Mouse (Mus musculus): Measurements from ENCODE around the gene Smim15. TPM values are rescaled to one million over a fixed set of nuclear protein-coding genes. Genes with fewer than 3 reads are reported as not detected.

The Smim15 gene
- polyA plus RNA-seq, 1 experiment: 33.5 TPM

DNA sequence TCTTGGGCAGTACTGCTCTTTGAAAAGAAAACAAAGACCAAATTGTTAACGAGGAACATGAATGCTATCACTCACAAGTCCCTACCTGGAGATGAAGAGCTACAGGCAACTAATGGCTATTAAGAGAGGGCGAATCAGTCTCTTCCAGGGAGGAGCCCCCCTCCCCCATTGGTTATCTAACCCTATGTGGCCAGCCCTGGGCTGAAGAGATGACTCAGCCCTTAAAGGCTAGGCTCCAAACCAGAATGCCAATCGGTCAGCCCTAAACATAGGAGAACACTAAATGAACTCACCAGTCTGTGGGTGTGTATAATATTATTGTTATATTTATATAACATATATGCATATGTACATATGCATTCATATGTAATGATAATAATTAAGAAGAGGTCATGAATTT is 18.4 kb upstream of the Smim15 start:
- Histone ChIP-seq H3K4me3 (replicated peaks; ENCODE audit: control insufficient read depth, low read depth, low read length) (no peak overlapping the region), H3K4me1 (ENCODE audit: control insufficient read depth, insufficient read depth, low read length) (no peaks in the 10 kb centered on the region), H3K27ac (ENCODE audit: control insufficient read depth, insufficient read depth, low read depth, low read length, poor library complexity) (no peak overlapping the region)
- 74% methylated on average over 3 of the region's 3 CpGs for WGBS
- TF ChIP-seq POLR2A (IDR thresholded peaks at IDR 0.05; ENCODE audit: borderline replicate concordance, control insufficient read depth, low read depth, low read length) (no peak), CTCF (IDR thresholded peaks at IDR 0.05; ENCODE audit: control insufficient read depth, insufficient read depth, low read length) (no peak)

- no peaks in the 10 kb centered on the region for H3K4me1 ChIP-seq (ENCODE audit: control insufficient read depth, insufficient read depth, low read length)
- no peak overlapping the region for H3K27ac ChIP-seq (ENCODE audit: control insufficient read depth, insufficient read depth, low read depth, low read length, poor library complexity)
- no peak overlapping the region for H3K4me3 ChIP-seq (replicated peaks; ENCODE audit: control insufficient read depth, low read depth, low read length)
- WGBS: 65% methylated on average over 4 of the region's 4 CpGs
- no peak for TF ChIP-seq POLR2A (IDR thresholded peaks at IDR 0.05; ENCODE audit: borderline replicate concordance, control insufficient read depth, low read depth, low read length)
- TF ChIP-seq CTCF (IDR thresholded peaks at IDR 0.05; ENCODE audit: control insufficient read depth, insufficient read depth, low read length): no peak
Observed at GRCm38 (mm10) chr13:108032789-108033188, 11.5 kb upstream of the Smim15 start.

DNA sequence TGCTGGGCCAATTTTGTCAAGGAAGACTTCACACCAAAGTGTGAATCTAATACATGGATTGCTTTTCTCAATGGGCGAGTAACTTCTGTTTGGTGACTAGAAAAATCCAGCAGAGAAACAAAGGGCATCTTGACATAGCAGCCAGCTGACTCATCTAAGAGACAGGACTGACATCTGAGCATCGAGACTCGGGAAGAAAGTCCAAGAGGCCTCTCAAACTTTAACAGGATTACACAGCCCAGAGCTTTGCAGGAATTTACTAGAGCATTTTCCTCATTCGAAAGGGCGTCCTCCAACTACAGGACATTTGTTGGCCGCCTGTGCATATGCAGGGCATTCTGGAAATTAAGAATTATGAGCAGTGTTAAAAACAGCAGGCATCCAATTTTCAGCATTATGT is 4.9 kb upstream of the Smim15 start:
- Histone ChIP-seq H3K4me1 (ENCODE audit: control insufficient read depth, insufficient read depth, low read length) (no peaks in the 10 kb centered on the region), H3K4me3 (replicated peaks; ENCODE audit: control insufficient read depth, low read depth, low read length) (no peak overlapping the region), H3K27ac (ENCODE audit: control insufficient read depth, insufficient read depth, low read depth, low read length, poor library complexity) (no peak overlapping the region)
- no peak for TF ChIP-seq CTCF (IDR thresholded peaks at IDR 0.05; ENCODE audit: control insufficient read depth, insufficient read depth, low read length)
- TF ChIP-seq POLR2A (IDR thresholded peaks at IDR 0.05; ENCODE audit: borderline replicate concordance, control insufficient read depth, low read depth, low read length): no peak
- WGBS: 78% methylated on average over 6 of the region's 6 CpGs

DNA sequence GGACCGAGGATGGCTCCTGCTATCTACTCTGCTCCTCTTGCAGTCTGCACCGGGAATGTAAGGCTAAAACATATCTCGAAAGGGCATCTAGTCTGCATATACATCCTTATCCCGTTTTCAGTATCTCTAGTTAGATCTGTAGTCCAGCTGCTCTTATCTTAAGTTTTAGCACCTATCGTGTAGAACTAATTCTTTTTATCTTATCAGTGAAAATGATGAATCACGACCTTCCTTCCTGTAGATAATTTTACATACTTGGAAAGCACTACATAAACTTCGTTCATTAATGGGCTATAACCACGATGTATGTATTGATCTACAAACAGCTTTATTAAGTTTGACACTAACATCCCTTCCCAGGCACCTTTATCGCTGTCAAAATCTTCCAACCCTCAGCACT is 4.3 kb upstream of the Smim15 start:
- Histone ChIP-seq H3K27ac (ENCODE audit: control insufficient read depth, insufficient read depth, low read depth, low read length, poor library complexity) (no peak overlapping the region), H3K4me3 (replicated peaks; ENCODE audit: control insufficient read depth, low read depth, low read length) (no peak overlapping the region), H3K4me1 (ENCODE audit: control insufficient read depth, insufficient read depth, low read length) (no peaks in the 10 kb centered on the region)
- TF ChIP-seq POLR2A (IDR thresholded peaks at IDR 0.05; ENCODE audit: borderline replicate concordance, control insufficient read depth, low read depth, low read length): no peak
- TF ChIP-seq CTCF (IDR thresholded peaks at IDR 0.05; ENCODE audit: control insufficient read depth, insufficient read depth, low read length): no peak
- 74% methylated on average over 9 of the region's 9 CpGs for WGBS

DNA sequence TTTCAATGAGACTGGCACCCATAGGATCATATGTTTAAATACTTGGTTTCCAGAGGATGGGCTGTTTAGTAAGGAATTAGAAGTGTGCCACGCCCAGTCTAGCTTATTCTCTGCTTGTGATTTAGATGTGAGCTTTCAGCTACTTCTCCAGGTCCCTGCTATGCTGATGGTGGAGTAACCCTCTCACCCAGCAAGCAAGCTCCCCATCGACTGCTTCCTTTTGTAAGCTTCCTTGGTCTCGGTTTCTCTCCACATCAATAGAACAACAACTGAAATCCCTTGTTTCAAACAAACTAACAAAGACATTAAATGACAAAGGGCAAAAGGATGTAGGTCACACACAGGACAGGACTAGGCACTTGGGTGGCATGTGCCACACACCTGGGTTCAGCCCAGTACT is 3.8 kb upstream of the Smim15 start:
- H3K27ac ChIP-seq (ENCODE audit: control insufficient read depth, insufficient read depth, low read depth, low read length, poor library complexity): no peak overlapping the region
- H3K4me3 ChIP-seq (replicated peaks; ENCODE audit: control insufficient read depth, low read depth, low read length): no peak overlapping the region
- no peak for TF ChIP-seq CTCF (IDR thresholded peaks at IDR 0.05; ENCODE audit: control insufficient read depth, insufficient read depth, low read length)
- no peak for TF ChIP-seq POLR2A (IDR thresholded peaks at IDR 0.05; ENCODE audit: borderline replicate concordance, control insufficient read depth, low read depth, low read length)
- no peaks in the 10 kb centered on the region for H3K4me1 ChIP-seq (ENCODE audit: control insufficient read depth, insufficient read depth, low read length)
- 75% methylated on average over 3 of the region's 3 CpGs for WGBS

DNA sequence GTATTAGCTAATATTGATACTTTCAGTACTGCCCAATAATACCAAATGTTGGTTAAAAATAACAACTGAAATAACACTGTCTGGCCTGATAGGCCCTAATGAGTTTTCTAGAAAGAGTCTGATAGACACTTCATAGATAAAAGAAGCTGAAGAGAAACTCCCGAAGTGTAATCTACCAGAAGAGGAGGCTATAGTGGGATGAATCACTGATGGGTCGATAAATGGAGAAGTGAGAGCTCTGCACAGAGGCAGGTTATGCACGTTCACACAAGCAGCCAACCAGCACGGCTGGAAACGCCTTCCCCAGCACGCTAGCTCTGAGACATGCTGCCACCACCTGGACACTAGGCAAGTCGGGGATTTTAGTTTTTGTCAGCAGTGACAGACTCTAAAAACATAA is 2.9 kb upstream of the Smim15 start:
- H3K4me3 ChIP-seq (replicated peaks; ENCODE audit: control insufficient read depth, low read depth, low read length): no peak overlapping the region
- H3K27ac ChIP-seq (ENCODE audit: control insufficient read depth, insufficient read depth, low read depth, low read length, poor library complexity): no peak overlapping the region
- TF ChIP-seq CTCF (IDR thresholded peaks at IDR 0.05; ENCODE audit: control insufficient read depth, insufficient read depth, low read length): peak; percentile 80
- TF ChIP-seq POLR2A (IDR thresholded peaks at IDR 0.05; ENCODE audit: borderline replicate concordance, control insufficient read depth, low read depth, low read length): no peak
- no peaks in the 10 kb centered on the region; the same call in 1 of the 2 replicates for H3K4me1 ChIP-seq (ENCODE audit: control insufficient read depth, insufficient read depth, low read length)
- 0% methylated on average over 7 of the region's 7 CpGs for WGBS

- TF ChIP-seq CTCF (IDR thresholded peaks at IDR 0.05; ENCODE audit: control insufficient read depth, insufficient read depth, low read length) (no peak), POLR2A (IDR thresholded peaks at IDR 0.05; ENCODE audit: borderline replicate concordance, control insufficient read depth, low read depth, low read length) (no peak)
- Histone ChIP-seq H3K27ac (ENCODE audit: control insufficient read depth, insufficient read depth, low read depth, low read length, poor library complexity) (peak overlapping the region; percentile 26; the same call in 1 of the 2 replicates), H3K4me3 (replicated peaks; ENCODE audit: control insufficient read depth, low read depth, low read length) (peak overlapping the region; percentile 70), H3K4me1 (ENCODE audit: control insufficient read depth, insufficient read depth, low read length) (no peaks in the 10 kb centered on the region; the same call in 1 of the 2 replicates)
- WGBS: 2% methylated on average over 23 of the region's 23 CpGs
Observed at GRCm38 (mm10) chr13:108043431-108044221, 620 bp upstream of the Smim15 start.

GRCm38 (mm10) chr13:108045646-108046045 is 1.4 kb downstream of the Smim15 start:
- H3K4me1 ChIP-seq (ENCODE audit: control insufficient read depth, insufficient read depth, low read length): no peaks in the 10 kb centered on the region; the same call in 1 of the 2 replicates
- TF ChIP-seq POLR2A (IDR thresholded peaks at IDR 0.05; ENCODE audit: borderline replicate concordance, control insufficient read depth, low read depth, low read length): no peak
- no peak for TF ChIP-seq CTCF (IDR thresholded peaks at IDR 0.05; ENCODE audit: control insufficient read depth, insufficient read depth, low read length)
- 73% methylated on average over 3 of the region's 3 CpGs for WGBS
- H3K27ac ChIP-seq (ENCODE audit: control insufficient read depth, insufficient read depth, low read depth, low read length, poor library complexity): no peak overlapping the region
- no peak overlapping the region for H3K4me3 ChIP-seq (replicated peaks; ENCODE audit: control insufficient read depth, low read depth, low read length)

All from bone marrow, adult 2 months (tissue).